Mouse (Mus musculus): ENCODE data around the gene Pik3ap1. TPM values are rescaled to one million over a fixed set of nuclear protein-coding genes. Genes with fewer than 3 reads are reported as not detected.

Pik3ap1 gene
- total RNA-seq, 2 experiments from 2014 or later: 1.1 to 1.6 TPM

DNA sequence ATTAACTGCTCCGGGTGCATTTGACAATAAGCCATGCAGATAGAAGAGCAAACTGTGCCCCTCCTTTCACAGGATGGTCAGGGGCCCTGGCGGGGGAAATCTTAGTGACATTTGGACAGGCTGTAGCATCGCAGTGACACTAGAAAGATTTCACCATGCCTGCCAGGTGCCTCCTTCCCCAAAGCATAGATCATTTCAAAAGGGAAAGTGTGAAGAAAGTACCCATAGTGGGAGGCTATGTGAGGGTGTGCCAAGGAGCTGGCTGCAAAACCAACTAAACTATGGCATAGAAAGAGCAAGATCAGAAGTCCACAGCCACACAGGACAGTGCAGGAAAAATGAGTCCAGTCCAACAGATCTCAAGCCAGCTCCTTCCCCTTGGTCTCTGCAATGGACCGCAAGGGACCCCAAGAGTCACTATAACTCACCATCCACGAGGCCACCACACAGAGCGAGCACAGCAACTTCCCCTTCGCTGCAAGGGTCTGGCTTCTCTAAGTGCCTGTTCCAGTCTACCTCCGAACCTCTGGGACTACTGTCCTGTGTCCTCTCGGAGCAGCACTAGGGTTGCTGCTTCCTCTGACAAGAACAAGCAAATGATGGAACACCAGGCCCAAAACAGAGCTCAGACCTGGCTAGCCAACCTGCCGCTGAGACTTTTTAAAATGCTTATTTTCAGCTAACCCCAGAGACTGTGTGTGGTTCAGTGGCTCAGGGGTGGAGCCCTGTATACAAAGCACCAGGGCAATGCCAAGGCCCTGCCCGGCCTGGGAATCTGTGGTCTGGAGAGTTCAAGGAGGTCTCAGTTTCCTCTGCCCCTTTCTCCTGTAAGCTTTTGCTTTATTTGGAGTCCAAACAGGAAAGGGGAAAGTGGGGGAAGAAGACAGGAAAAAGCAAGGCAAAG, 15.1 kb downstream of the Pik3ap1 start:
- no peak for DNase-seq
- intact Hi-C loops (cut with DNase I): no loop called here

DNA sequence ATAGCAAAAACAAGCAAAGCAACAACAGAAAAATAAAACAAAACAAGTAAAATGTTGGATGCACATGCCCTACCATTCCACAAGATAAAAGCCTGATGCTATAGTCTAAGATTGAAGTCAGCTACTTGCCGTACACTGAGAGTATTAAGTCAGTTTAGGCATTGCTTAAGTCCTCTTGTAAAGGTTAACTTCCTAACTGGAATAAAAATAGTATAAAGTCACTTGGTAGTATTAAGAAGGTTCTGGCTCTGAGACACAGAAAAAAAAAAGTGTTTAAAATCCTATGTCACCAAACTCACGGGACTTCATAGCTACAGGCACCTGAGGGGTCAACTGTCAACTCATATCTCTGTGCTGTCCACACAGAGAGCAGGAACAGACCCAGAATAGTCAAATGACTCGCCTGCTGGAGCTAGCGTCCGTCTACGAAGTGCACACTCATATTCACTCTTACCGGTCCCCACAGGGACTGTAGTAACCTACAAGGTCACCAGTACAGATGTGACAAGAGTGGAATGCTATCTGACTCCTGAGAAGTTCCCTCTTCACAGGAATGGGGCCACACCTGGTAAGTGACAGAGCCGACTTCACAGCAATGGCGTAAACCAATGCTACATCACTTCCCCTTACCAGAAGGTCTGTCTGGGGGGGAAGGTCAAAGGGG, 17.9 kb downstream of the Pik3ap1 start:
- intact Hi-C loops (cut with DNase I): no loop called here
- DNase-seq: no peak

DNA sequence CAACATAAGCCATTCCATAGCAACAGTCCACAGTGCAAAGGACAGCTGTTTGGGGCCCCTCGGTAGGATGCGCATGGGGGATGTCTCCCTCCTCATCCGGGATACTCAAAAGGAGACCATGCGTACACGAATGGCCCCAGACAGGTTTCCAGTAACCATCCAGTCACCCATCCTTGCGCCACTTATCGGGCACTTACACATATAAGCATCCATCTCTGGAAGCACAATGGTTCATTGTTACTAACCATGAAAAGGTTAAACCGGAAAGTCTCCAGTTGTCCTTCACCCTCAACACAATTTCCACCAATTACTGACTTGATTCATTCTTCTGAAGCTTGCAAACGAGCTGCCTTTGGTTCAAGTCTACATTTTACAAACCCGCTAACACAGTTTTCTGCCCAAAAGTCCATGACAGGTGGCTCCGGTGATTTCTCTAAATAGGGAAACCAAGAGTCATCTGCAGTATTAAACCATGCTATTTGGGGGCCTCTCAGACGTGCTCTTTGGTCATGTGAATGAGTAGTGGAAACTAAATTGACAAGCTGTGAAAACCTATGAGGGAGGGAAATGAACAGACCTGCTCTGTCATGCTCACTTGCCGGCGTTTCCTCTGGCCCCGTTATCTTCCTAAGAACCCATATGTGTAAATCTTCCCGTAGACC, 18.6 kb downstream of the Pik3ap1 start:
- no peak for DNase-seq
- intact Hi-C loops (cut with DNase I): no loop called here

DNA sequence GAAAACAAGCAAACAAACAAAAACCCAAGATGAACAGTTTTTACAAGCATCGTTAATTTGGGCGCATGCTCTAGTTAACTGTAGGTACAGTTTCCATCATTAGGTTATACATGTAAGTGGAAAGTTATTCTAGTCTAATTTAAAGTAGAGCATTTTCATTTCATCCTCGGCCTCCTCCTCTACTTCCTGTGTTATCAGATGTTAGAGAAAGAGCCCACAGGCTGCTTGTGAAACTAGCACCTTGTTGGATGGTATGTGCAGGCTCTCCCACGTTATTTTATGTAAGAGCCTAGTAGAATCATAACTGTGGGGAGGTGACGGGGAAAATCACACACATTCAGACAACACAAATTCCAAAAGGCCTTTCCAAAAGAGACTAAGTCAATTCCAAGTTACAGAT, 19.3 kb downstream of the Pik3ap1 start:
- DNase-seq: no peak
- intact Hi-C loops (cut with DNase I): no loop called here

DNA sequence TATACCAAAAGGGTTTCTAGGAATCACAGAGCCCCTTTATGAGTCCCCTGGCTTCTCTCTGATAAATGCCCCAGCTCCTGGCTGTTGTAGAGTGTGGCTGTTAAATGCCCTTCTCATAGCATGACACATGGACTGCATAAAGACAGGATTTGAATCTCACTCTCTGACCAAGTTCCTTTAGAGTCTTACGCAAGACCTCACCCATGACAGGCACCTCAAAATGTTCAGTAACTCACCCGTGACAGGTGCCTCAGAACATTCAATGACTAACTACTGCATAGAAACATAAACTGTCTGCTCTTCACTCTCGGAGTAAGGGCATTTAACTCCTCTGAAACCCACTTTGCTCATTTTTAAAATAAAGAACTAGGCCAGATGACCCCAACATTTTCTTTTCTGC, 20.4 kb downstream of the Pik3ap1 start:
- intact Hi-C loops (cut with DNase I): no loop called here
- DNase-seq: no peak

DNA sequence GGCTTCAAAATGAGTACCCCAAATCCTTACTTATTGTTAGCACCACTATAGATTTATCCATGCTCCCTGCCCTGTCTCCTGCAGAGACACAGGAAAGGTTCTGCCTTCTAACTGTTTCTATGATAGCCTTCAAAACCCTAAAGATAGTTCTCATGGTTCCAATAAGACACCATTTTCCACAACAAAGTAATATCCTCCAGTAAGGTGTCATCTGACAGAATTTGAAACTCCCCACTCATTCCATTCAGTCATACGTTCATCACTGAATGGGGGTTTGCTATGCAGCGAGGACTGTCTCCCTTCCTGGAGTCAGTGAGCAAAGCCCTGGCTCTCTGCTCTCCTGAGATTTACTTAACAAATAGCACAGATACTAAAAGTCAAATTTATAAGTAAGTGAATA, 21.9 kb downstream of the Pik3ap1 start:
- intact Hi-C loops (cut with DNase I): no loop called here

DNA sequence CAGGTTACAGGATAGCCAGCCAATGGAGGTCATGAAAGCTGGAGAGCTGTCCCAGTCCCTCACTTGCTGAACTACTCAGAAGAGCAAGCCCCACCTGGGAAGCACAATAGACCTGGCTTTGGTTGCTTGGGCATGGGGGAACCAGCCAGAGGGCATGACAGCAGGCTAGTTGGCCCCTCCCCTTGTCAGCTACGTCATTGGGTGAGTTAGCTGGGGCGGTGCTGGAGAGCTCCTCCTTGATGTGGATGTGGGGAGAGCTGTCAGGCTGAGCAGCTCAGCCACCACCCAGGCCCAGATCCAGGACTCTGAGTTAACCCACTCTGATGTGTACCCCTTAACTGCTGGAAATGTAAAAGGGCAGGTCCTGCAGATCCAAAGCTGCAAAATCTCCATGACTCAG, 24.4 kb downstream of the Pik3ap1 start:
- intact Hi-C loops (cut with DNase I): no loop called here
- DNase-seq: no peak

More for the DNA sequence above, 21.9 kb downstream of the Pik3ap1 start:
- DNase-seq: no peak

DNA sequence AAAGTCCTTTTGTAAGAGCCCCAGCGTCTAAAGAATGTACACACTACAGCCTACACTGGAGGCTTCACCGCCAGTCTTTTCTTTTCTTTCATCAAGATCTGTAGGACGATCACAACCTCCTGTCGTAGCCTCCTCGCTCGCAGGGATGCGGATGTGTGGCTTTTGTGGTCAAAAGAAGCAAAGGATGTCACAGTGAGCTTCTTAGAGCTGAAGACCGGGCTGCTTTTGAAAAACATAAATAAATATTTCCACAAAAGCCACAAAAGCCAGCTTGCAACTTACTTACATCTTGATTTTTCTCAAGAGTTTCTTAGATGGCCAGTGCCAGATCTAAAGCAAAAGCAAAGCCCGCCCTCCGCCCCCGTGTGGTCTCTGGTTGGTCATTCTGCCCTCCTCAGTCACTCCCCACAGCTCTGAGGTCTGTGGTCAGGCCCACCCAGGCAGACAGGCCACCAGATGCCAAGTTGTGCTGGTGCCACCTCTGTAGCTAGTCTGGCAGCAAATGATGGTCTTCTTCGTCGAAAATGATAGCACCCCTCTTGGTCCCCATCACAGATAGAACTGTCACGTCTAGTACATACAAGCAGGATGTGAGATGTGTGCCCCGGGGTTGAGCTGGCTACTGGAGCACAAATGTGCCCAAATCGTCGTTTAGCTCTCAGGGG, 30.5 kb downstream of the Pik3ap1 start:
- intact Hi-C loops (cut with DNase I): no loop called here
- DNase-seq: no peak

DNA sequence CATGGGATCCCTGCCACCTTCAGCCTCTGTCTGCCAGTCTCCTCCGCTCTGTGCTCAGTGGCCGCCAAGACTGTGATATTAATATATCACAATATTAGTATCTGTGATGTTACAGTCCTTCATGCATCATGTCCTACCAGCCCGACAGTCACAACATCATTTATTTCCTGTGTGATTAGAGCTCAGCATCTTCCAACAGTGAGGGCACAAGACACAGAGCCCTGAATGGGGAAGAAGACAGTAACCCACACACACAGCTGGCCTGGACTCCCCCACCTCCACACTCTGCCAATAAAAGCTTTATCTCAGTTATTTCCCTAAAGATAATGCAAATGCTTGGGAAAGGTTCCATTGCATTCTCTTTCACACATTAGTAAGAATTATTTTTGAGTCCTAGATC, 35.3 kb downstream of the Pik3ap1 start:
- no peak for DNase-seq
- intact Hi-C loops (cut with DNase I): no loop called here

DNA sequence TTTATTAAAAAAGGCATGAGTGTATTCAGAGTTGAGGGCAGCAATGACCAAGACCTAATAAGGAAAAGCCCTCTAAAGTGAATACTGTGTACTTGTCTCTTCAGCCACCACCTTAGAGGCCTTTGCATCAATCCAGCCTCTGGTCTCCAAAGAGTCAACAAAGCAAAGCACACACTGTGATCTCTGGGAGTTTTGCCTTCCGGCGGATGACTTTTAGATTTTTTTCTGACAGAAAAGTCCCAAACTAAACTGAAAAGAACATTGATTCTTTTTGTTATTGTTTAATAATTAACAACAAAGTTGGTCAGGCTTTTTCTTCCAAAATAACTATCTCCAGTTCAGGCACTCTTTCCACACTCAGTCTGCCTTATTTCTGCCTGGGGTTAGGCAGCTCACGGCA, 36.7 kb downstream of the Pik3ap1 start:
- intact Hi-C loops (cut with DNase I): no loop called here

DNA sequence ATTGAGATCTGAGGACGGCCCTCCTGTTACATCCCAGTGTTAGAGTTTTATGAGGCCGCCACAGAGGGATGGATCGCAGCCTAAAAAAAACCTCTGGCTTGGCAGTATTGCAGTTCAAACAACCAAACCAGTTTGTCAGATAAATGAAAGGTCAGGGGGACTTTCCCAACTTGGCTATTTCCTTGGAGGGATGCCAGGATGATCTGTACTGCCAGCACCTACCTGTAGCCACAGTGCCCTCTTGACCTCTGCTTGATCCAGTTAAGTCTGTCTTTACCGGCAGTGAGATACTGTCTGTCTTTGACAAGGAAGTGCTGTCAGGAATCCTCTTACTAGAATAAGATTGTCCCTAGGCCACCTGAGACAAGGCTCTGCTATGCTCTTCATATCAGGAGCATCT, 37.6 kb downstream of the Pik3ap1 start:
- intact Hi-C loops (cut with DNase I): no loop called here
- no peak for DNase-seq

More for the DNA sequence above, 36.7 kb downstream of the Pik3ap1 start:
- no peak for DNase-seq

DNA sequence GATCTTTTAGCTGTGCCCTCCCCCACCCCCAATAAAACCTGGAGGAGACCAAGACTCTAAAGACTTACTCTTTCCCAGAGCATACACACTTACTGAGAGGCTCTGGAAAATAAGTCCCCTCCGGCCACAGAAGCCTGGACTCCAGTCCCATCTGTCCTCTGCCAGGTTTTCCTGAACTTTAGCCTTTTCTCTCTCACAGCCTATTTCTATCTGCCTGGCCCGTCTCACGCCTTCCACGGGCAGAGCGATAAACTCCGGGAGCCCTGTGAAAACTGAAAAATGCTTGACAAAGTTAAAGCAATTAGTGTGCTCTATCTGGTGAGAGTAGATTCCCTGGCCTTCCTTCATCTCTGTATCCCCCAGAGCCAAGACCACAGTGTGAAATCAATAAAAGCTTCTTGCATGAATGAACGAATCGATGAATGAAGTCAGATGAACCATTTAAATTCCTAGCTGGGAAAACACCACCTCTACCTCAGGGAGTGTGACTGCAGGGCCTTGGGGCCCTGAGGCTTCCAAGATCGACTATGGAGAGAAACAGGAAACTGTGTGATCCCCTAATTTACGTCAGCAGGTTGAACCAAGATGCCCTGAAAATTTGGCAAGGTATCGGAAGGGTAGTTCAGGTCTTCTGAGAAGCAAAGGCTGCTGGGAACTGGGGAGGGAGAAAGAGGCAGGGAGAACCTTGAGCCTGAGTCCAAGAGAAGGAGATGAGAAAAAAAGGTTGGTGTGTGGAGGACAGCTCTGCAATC, 38.6 kb downstream of the Pik3ap1 start:
- intact Hi-C loops (cut with DNase I): no loop called here
- no peak for DNase-seq

DNA sequence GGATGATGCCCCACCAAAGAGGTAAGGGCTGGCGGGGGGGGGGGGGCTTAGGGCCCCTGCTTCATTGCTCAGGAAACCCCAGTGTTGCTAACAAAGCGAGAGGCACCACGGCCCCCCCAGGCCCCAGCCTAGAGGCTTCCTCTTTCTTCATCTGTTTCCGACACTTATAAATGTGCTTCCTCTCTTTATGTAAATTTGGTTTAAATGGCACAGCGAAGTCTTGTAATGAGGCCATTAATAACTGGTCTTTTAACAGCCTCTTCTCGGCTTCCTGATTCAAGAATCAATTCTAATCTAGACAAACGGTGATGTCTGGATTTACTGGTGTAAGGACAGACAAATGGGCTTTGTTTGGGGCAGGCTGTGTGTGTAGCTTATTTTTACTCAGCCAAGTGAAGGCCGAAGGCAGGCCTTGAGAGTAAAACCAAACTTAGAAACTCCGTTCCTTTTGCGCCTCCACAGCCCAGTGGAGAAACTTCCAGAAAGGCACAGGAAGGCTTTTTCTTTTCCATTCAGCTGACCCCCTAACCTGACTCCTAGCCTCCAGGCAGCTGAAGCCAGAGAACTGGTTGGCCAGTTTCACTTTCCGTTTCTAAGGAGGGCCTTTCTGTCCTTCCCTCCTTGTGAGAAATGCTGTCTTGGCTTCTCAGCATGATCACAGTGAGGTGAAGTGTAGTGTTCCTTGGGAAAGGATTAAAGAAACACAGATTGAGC, 39.7 kb downstream of the Pik3ap1 start:
- intact Hi-C loops (cut with DNase I): no loop called here
- DNase-seq: peak; percentile 40 to 47

DNA sequence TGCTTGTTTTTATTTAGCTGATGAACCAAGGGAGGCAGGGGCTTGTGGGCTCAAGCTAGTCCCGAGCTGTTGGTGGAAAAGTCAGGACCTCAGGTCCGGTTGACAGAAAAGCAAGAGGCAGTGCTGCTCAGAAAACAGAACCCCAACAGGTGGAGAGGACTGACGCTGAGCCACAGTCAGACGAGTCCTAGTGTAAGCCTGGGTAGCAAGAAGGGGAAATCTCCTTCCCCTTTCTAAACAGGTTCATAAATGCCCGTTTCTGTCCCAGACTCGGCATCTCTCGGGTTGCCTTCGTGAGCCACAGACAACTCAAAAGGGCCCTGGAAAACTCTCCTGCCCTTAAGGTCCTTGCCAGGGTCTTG, 40.3 kb downstream of the Pik3ap1 start:
- no peak for DNase-seq
- intact Hi-C loops (cut with DNase I): no loop called here

DNA sequence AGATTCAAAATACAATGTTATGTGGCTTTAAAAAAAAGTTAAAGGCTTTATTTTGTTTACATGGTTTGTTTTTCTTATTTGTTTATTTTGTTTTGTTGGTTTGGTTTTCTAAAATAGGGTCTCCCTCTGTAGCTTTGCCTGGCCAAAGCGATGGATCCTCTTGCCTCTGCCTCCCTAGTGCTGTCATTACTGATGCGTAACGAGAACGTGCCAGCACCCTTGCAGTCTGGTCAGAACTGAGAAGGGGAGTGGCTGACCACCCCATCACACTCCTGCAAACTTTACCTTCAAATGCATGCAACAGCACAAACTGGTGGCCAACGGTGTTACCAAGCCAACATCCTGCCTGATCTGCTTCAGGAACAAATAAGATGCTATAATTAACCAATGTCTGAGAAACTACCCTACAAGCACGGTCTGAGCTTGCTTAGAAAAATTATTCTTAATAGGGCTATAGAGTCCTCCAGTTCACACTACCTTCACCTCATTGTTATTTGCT, 42.3 kb downstream of the Pik3ap1 start:
- intact Hi-C loops (cut with DNase I): no loop called here
- DNase-seq: no peak

DNA sequence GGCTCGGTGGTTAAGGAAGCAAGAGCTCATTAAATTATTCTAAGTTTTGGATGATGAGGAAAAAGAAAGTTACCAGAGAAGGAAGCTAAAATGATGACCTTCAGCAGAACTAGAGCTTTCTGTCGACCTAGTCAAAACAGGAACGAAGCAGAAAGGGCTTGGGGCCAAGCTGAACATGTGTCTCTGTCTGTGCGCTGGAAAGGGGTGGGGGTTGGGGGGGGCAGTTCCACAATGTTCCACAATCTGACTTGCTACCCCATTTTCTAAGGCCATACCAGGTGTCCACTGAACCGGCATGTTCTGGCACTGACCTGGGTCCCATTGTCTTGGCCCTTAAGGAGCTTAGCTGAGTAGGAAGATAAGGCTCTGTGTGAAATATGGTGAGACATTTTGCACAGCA, 43.2 kb downstream of the Pik3ap1 start:
- intact Hi-C loops (cut with DNase I): no loop called here
- no peak for DNase-seq

DNA sequence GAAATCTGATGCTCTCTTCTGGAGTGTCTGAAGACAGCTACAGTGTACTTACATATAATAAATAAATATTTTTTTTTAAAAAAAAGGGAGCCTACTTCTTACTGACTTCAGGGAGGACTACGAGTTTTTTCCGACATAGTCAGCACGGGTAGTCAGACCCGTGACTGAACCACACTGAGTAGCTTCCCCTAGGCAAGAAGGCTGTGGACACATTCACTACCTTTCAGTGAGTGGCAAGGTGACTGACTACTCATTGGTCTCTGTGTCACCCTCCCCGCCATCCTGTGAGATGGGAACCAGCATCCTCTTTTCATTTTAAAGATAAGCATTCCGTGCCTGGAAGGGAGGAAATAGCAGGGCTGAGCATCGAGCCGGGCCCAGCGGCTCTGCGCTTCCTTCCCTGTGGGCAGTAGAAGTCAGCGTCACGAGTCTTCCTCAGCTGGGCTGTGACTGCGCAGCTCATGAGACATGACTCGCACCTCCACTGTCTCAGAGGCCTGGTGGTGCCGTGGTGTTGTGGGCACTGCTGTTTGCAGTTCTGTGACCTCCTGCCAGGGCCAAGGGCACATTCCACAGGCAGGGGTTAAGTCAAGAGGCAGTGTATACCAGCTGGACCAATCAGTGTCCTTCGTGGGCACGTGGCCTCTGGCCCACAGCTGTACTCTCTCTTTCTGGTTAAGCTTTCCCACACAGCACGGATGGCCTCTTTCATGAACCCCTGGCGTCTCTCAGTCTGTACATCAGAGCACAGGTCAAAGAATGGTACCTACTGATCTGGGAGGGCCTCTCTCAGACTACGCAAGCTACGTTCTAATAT, 45.7 kb downstream of the Pik3ap1 start:
- peak; percentile 20 to 26 for DNase-seq
- intact Hi-C loops (cut with DNase I): no loop called here

DNA sequence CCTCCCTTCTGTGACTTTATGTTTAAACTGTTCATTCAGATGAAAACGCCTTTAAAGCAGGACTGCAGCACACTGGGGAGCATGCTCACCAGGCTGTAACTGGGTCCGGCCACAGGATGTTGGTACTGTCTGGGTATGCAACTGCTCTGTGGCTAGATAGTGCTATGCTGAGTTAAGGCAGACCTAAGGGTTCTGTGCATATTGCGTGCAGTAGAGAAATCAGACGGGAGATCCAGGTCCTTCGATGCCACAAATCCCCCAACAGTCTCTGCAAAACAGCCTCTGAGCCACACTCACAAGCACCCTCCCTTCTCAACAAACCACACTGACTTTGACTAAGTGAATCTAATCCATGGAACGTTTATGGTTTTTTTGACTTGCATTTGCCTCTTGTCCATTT, 46.5 kb downstream of the Pik3ap1 start:
- no peak for DNase-seq
- intact Hi-C loops (cut with DNase I): no loop called here

DNA sequence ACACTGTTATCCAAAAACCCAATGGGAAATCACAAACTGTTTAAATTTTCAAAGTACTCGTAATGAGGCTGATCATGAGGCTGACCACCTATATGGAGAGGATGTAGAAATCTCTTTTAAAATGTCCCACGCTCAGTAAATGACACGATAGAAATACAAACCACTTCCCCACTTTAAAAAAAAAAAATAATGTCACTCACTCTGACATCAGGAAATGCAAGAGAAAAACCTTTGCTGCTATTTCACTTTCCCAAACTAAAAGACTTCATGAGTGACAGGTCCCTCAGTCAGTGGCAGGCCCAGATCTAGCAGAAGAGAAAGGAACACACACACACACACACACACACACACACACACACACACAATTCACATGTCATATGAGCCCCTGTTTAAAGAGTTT, 49.2 kb downstream of the Pik3ap1 start:
- no peak for DNase-seq
- intact Hi-C loops (cut with DNase I): no loop called here
